Mouse (Mus musculus): ENCODE measurements around the gene Frmd8.

- no peak for TF ChIP-seq CTCF (conservative IDR thresholded peaks at IDR 0.05; ENCODE audit: low read length)
- no peak for TF ChIP-seq NANOG (IDR thresholded peaks at IDR 0.05; ENCODE audit: borderline replicate concordance, low read length)
Observed at GRCm38 (mm10) chr19:5828905-5829304, 46.2 kb downstream of the Frmd8 start.
